Mouse (Mus musculus) heart, embryonic 11.5 days (tissue): ENCODE results near the gene Gorab. TPM values are rescaled to one million over a fixed set of nuclear protein-coding genes. Genes with fewer than 3 reads are reported as not detected.
A peak's percentile ranks its signal among the peaks of the same experiment; 100 is the strongest.

Experiments
- ATAC-seq: fragments of 200-750 bp; cut with Nextera tagmentation; replicated peaks from 2 replicates; pipeline ENCODE4 v1.8.0; 2017; ENCODE audit warnings: moderate library complexity; ENCODE audit not compliant: insufficient number of reproducible peaks, low FRiP score, low TSS enrichment
- H3K27ac ChIP-seq: fragments of 300-500 bp; sonication (generic); 2 replicates; pipeline ENCODE4 v1.5.1; 2014; ENCODE audit warnings: mild to moderate bottlenecking, low read depth, low read length
- H3K27me3 ChIP-seq: fragments of 300-500 bp; sonication (generic); 2 replicates; pipeline ENCODE4 v1.6.1; 2014; ENCODE audit warnings: mild to moderate bottlenecking, low read length, mixed read lengths; ENCODE audit not compliant: control insufficient read depth, insufficient read depth
- H3K36me3 ChIP-seq: fragments of 300-500 bp; sonication (generic); 2 replicates; pipeline ENCODE4 v1.6.1; 2014; ENCODE audit warnings: mild to moderate bottlenecking, low read length, moderate library complexity, mixed read lengths; ENCODE audit not compliant: control insufficient read depth, insufficient read depth
- H3K4me1 ChIP-seq: fragments of 300-500 bp; sonication (generic); 2 replicates; pipeline ENCODE4 v1.6.1; 2014; ENCODE audit warnings: low read length; ENCODE audit not compliant: control insufficient read depth, insufficient read depth
- H3K4me2 ChIP-seq: fragments of 300-500 bp; sonication (generic); 2 replicates; pipeline ENCODE4 v1.6.1; 2014; ENCODE audit warnings: mild to moderate bottlenecking, moderate library complexity
- H3K4me3 ChIP-seq: fragments of 300-500 bp; sonication (generic); 2 replicates; pipeline ENCODE4 v1.5.1; 2014; ENCODE audit warnings: low read depth, low read length
- H3K9ac ChIP-seq: fragments of 300-500 bp; sonication (generic); 2 replicates; pipeline ENCODE4 v1.6.1; 2014; ENCODE audit warnings: mild to moderate bottlenecking, low read depth, low read length, moderate library complexity
- H3K9me3 ChIP-seq: fragments of 300-500 bp; sonication (generic); replicated peaks from 2 replicates; pipeline ENCODE4 v1.6.1; 2016; ENCODE audit warnings: low read length; ENCODE audit not compliant: control insufficient read depth
- WGBS: fragments of 180-500 bp; shearing (Covaris S2); extraction: QIAGEN DNeasy Blood & Tissue Kit; methylation state at CpG from one replicate; pipeline ENCODE4 v1.1.7; 2014; ENCODE audit not compliant: insufficient replicate concordance; 5-methylcytosine and 5-hydroxymethylcytosine counted together
- polyA plus RNA-seq: library from polyadenylated mRNA; unstranded; fragments of >200 nt; fragmentation: Nextera tagmentation; extraction: Ambion mirVana; gene quantifications from 2 replicates; pipeline ENCODE4 v1.2.1, GENCODE M21; 2014

Gene Gorab
- 10.8 and 14.1 TPM in 2 replicates for polyA plus RNA-seq

DNA sequence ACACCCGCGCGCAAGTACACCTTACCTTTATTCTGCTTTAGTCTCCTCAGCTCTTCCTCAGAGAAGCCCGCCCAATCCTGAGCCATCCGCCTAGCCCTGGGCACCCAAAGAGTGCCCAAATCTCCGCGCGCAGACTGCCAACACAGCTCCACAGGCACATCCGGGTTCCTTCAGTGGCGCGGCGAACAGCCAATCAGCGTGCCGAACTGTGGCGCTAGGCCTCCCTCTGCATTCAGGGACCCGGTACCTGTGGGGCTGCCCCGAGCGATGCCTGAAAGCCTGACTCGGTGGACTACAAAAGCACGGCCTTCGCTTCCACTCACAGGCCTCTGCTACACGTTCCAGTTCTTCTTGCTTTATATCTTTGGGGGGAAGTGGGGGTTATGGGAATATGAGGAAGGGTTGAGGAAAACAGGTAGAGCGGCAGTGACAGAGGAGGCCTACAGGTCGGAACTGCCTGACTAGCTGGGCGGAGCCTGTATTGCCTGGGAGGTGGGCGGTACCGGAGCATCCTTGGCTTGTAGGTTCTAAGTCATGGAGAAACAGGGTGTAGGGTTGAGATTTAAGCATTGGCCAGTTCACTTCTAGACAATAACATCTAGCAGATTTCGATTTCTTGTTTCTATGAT is at the start of gene Gorab:
Gorab (minus strand) TSS at position 172 of the 629 bp plus-strand sequence.
- peak within 1 kb of the TSS; percentile 69 for H3K4me2 ChIP-seq
- no peaks in the 10 kb centered on the region for H3K27me3 ChIP-seq
- no peaks in the 10 kb centered on the region for H3K36me3 ChIP-seq
- H3K4me1 ChIP-seq, result peaks cover 3% of the 10 kb centered on the region
- H3K9me3 ChIP-seq, result no peaks in the 10 kb centered on the region
- peak within 1 kb of the TSS; percentile 85 for H3K9ac ChIP-seq
- H3K4me3 ChIP-seq, result peak within 1 kb of the TSS; percentile 88
- 1% methylated on average over 28 of the region's 28 CpGs for WGBS
- peak; percentile 100 for ATAC-seq
- H3K27ac ChIP-seq, result peak within 1 kb of the TSS; percentile 64; the same call in 1 of the 2 replicates

DNA sequence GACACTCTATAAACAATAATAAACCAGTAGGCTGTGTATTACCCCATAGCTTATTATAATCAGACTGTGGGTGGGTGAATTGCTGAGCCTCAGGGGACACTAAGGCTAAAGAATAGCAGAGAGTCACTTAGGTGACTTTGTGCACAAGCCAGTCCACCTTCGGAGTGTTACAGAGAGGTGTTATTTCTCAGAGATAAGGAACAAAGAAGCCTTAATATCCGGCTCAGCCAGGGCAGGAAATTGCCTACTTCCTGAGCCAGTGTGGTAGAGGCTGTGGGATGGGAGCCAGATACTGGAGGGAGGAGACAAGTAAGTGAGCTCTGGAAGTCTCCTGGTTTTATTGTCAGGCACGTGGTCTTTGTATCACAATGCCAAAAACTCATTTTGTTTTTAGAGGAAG is 40.4 kb upstream of the Gorab start:
- peaks cover 4% of the 10 kb centered on the region; the same call in 1 of the 2 replicates for H3K4me1 ChIP-seq
- H3K9ac ChIP-seq, result no peak overlapping the region
- no peaks in the 10 kb centered on the region for H3K27me3 ChIP-seq
- H3K27ac ChIP-seq, result no peak overlapping the region
- no peaks in the 10 kb centered on the region for H3K36me3 ChIP-seq
- H3K4me2 ChIP-seq, result no peak overlapping the region
- no peak overlapping the region for H3K4me3 ChIP-seq
- WGBS, result 12% methylated on average over 3 of the region's 3 CpGs
- H3K9me3 ChIP-seq, result no peaks in the 10 kb centered on the region
- peak; percentile 63; the same call in 1 of the 2 replicates for ATAC-seq

DNA sequence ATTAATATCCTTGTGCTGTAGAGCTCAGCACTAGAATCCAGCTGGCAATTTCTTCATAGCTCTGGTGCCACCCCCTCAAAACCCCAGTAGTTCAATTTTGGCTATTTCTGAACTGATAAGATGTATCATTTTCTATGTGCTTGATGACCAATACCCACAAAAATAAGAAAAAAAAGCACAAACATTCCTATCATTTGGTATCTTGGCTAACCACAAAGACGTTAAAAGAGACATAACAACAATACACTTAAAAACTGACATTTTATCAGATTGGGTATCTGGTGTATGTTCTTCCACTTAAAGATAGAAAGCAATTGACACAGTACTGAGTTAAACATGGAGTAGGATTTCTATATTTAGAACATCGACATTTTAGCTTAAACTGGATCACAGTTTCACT is 35.5 kb upstream of the Gorab start:
- Histone ChIP-seq H3K9ac (no peak overlapping the region), H3K4me2 (no peak overlapping the region), H3K27me3 (no peaks in the 10 kb centered on the region), H3K9me3 (no peaks in the 10 kb centered on the region), H3K4me1 (peaks cover 4% of the 10 kb centered on the region; the same call in 1 of the 2 replicates), H3K4me3 (no peak overlapping the region), H3K36me3 (no peaks in the 10 kb centered on the region), H3K27ac (no peak overlapping the region)
- no peak for ATAC-seq
- WGBS, result 48% methylated on average over 2 of the region's 2 CpGs

DNA sequence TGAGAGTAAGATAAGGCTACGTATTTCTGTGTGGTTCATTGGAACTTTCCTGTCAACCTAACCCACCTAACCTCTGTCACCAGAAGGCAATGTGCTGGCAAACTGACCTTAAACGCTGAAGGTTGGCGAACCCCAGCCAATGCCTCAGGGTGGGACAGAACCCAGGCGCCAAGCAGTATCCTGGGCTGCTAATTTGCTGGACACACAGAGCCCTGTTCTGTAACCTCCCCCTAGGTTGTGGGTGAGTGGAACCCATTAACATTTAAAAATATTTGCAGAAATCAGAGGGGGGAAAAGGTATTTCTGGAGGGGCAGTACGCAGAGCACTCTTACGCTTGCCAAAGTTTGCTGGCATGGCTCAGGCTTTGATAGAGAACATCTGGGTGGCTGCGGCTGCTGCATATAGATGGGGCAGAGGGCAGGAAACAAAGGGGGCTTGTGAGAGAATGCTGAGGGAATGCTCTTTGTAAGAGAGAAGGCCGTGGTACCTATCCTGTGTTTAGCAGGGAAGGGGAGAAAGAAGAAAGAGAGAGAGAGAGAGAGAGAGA is 20.1 kb upstream of the Gorab start:
- Histone ChIP-seq H3K4me1 (no peaks in the 10 kb centered on the region), H3K27ac (no peak overlapping the region), H3K36me3 (no peaks in the 10 kb centered on the region), H3K4me2 (no peak overlapping the region), H3K4me3 (no peak overlapping the region), H3K27me3 (no peaks in the 10 kb centered on the region), H3K9me3 (no peaks in the 10 kb centered on the region), H3K9ac (no peak overlapping the region)
- ATAC-seq, result no peak
- WGBS, result 52% methylated on average over 8 of the region's 8 CpGs

DNA sequence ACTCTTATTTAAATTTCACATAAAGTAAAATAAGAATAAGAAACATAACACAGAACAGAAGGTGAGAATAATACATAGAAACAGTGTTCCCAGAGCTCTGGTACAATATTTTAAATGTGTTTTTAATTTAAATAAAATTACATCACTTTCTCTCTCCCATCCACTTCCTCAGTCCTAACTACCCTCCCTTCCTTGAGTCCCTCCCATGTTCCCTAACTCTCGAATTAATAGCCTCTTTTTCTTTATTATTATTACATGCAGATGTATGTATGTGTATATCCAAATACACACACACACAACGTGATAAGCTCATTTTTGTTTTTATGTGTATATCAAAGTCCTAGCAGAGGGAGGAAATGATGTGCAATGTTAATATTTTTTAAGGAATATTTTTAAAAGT is 13.7 kb upstream of the Gorab start:
- Histone ChIP-seq H3K9ac (no peak overlapping the region), H3K27me3 (no peaks in the 10 kb centered on the region), H3K4me2 (no peak overlapping the region), H3K4me1 (no peaks in the 10 kb centered on the region), H3K9me3 (no peaks in the 10 kb centered on the region), H3K4me3 (no peak overlapping the region), H3K36me3 (no peaks in the 10 kb centered on the region), H3K27ac (no peak overlapping the region)
- no peak for ATAC-seq
- 59% methylated on average over 2 of the region's 2 CpGs for WGBS

DNA sequence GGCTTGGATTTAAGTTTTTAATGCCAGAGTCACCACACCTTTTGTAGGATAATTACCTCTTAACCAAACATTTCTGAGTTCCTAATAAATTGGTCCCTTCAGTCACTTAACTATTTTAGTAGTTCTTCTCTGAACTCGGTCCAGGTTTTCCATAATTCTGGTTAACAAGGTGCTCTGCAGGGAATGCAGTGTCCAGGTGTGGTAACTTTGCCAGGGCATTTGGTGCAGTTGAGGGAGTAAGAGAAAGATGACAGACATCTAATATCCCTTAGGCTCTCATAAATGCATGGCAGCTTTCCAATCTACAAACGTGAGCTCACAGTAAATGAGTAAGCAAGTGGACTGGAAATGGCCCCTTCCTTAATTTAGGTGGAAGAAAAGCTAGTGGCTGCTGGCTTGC is 10.7 kb upstream of the Gorab start:
- no peak overlapping the region for H3K27ac ChIP-seq
- no peaks in the 10 kb centered on the region for H3K4me1 ChIP-seq
- 67% methylated on average over 2 of the region's 2 CpGs for WGBS
- ATAC-seq, result no peak
- no peaks in the 10 kb centered on the region for H3K9me3 ChIP-seq
- H3K36me3 ChIP-seq, result no peaks in the 10 kb centered on the region
- no peak overlapping the region for H3K4me2 ChIP-seq
- H3K27me3 ChIP-seq, result no peaks in the 10 kb centered on the region
- no peak overlapping the region for H3K9ac ChIP-seq
- no peak overlapping the region for H3K4me3 ChIP-seq

DNA sequence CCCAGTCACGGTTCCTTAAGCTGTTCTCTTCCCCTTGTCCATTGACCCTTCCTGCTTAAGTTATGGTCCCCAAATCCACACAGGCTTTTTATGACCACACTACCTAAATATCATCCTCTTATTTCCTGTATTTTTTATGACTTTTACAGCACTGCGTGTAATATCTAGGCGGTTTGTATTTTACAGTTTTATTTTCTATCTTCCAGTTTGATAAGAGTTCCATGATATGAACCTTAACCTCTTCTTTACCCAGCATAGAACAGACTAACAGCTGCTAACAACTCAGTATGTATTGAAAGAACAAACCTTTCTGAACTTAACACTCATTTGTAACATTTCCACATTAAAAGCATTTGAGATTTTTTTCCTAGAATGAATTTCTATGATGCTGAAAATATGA is 2.7 kb upstream of the Gorab start:
- Histone ChIP-seq H3K27ac (no peak overlapping the region), H3K4me2 (no peak overlapping the region), H3K4me3 (no peak overlapping the region), H3K36me3 (no peaks in the 10 kb centered on the region), H3K9me3 (no peaks in the 10 kb centered on the region), H3K27me3 (no peaks in the 10 kb centered on the region), H3K4me1 (peaks cover 3% of the 10 kb centered on the region), H3K9ac (no peak overlapping the region)
- WGBS, result 58% methylated on average over 3 of the region's 3 CpGs
- no peak for ATAC-seq

DNA sequence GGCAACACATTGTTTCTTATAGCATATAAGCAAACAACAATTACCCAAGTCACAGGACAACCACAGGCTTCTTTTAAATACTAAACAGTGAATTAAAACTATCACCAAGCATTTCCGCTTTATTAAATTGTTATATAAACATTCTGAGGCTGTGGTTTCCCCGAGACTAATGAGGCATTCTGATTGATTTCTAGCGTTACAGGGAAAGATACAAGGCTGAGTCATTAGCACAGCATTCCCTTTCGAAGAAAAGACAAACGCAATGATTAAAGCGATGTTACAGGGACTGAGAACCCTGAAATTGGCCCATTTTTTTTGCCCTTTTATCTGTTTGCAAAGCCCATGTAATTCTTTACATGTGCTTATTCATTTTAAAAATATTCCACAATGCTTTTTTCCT is 12.1 kb downstream of the Gorab start:
- no peaks in the 10 kb centered on the region for H3K4me1 ChIP-seq
- H3K4me3 ChIP-seq, result no peak overlapping the region
- H3K27ac ChIP-seq, result no peak overlapping the region
- H3K9ac ChIP-seq, result no peak overlapping the region
- no peak for ATAC-seq
- H3K27me3 ChIP-seq, result no peaks in the 10 kb centered on the region
- 78% methylated on average over 6 of the region's 6 CpGs for WGBS
- peaks cover 9% of the 10 kb centered on the region for H3K36me3 ChIP-seq
- H3K9me3 ChIP-seq, result no peaks in the 10 kb centered on the region
- no peak overlapping the region for H3K4me2 ChIP-seq

DNA sequence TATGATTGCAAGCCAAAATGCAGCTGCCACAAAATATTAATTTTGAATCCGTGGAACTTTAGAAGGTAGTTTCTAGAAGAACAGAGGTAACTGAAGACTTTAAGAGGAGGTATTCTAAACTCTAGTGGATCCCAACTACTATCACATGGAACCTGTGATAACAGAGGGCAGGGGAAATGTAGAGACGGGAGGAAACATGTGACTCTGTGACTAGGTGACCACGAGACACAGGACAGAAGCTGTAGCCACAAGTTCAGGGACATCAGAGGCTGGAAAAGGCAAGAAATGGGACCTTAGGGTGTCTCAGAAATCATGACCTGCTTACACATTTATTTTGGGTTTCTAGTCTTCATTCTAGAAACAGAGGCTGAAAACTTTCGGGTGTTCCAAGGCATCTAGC is 13.4 kb downstream of the Gorab start:
- H3K9me3 ChIP-seq, result no peaks in the 10 kb centered on the region
- H3K9ac ChIP-seq, result no peak overlapping the region
- no peak overlapping the region for H3K4me2 ChIP-seq
- peaks cover 17% of the 10 kb centered on the region for H3K36me3 ChIP-seq
- H3K4me1 ChIP-seq, result no peaks in the 10 kb centered on the region
- no peak overlapping the region for H3K27ac ChIP-seq
- H3K4me3 ChIP-seq, result no peak overlapping the region
- ATAC-seq, result no peak
- 57% methylated on average over 4 of the region's 4 CpGs for WGBS
- H3K27me3 ChIP-seq, result no peaks in the 10 kb centered on the region
